Mouse (Mus musculus) ES-E14 (cell line): ENCODE results near the gene Trim68. TPM values are rescaled to one million over a fixed set of nuclear protein-coding genes. Genes with fewer than 3 reads are reported as not detected.
A peak's percentile ranks its signal among the peaks of the same experiment; 100 is the strongest.

Source experiments
- DNase-seq: peaks from one replicate; pipeline ENCODE4 v3.0.0-alpha.2; 2013; ENCODE audit warnings: low read depth, low spot score
- H3K27ac ChIP-seq: 2 replicates; pipeline ENCODE4 v1.5.1; 2012; ENCODE audit warnings: low read depth, mild to moderate bottlenecking, low read length, moderate library complexity, mixed read lengths; ENCODE audit not compliant: poor library complexity, insufficient read depth, severe bottlenecking
- H3K36me3 ChIP-seq: 2 replicates; pipeline ENCODE4 v1.6.1; 2012; ENCODE audit warnings: mild to moderate bottlenecking, low read length, moderate library complexity, mixed read lengths; ENCODE audit not compliant: control insufficient read depth, poor library complexity, insufficient read depth, severe bottlenecking
- H3K4me1 ChIP-seq, 2 experiments: fragments of 150-350 bp in 1 of 2; sonication (generic) in 1 of 2; 2 replicates each; pipeline ENCODE4 v1.6.1; 2012; ENCODE audit warnings: low read length in 2 of 2, mild to moderate bottlenecking in 1 of 2, mixed read lengths in 1 of 2; ENCODE audit not compliant: control insufficient read depth in 2 of 2, insufficient read depth in 2 of 2, poor library complexity in 1 of 2
- H3K4me3 ChIP-seq, 2 experiments: fragments of 150-350 bp in 1 of 2; sonication (generic) in 1 of 2; 2 replicates each; pipeline ENCODE4 v1.5.1; 2012; ENCODE audit warnings: low read length in 2 of 2, low read depth in 1 of 2, mild to moderate bottlenecking in 1 of 2, mixed read lengths in 1 of 2; ENCODE audit not compliant: insufficient read depth in 1 of 2, poor library complexity in 1 of 2, severe bottlenecking in 1 of 2
- H3K9ac ChIP-seq: 2 replicates; pipeline ENCODE4 v1.6.1; 2012; ENCODE audit warnings: low read depth, mild to moderate bottlenecking, low read length, mixed read lengths; ENCODE audit not compliant: poor library complexity, insufficient read depth, severe bottlenecking
- H3K9me3 ChIP-seq: fragments of 150-350 bp; sonication (generic); 2 replicates; pipeline ENCODE4 v1.6.1; 2012; ENCODE audit warnings: low read depth, mild to moderate bottlenecking, low read length; ENCODE audit not compliant: control insufficient read depth, insufficient read depth
- CHD2 ChIP-seq: IDR thresholded peaks from 2 replicates; pipeline ENCODE4 v1.6.1; 2014; ENCODE audit warnings: mild to moderate bottlenecking, low read depth, low read length, inconsistent platforms
- HCFC1 ChIP-seq: IDR thresholded peaks from 2 replicates; pipeline ENCODE4 v1.6.1; 2012; ENCODE audit warnings: low read length, inconsistent platforms, borderline replicate concordance; ENCODE audit not compliant: insufficient read depth
- MAFK ChIP-seq: IDR thresholded peaks from 2 replicates; pipeline ENCODE4 v1.6.1; 2014; ENCODE audit warnings: mild to moderate bottlenecking, low read depth, low read length, inconsistent platforms; ENCODE audit not compliant: insufficient read depth
- ZC3H11A ChIP-seq: IDR thresholded peaks from 2 replicates; pipeline ENCODE4 v1.6.1; 2012; ENCODE audit warnings: low read depth, mild to moderate bottlenecking, inconsistent platforms, low read length, borderline replicate concordance
- ZNF384 ChIP-seq: IDR thresholded peaks from 2 replicates; pipeline ENCODE4 v1.6.1; 2012; ENCODE audit warnings: low read depth, low read length, inconsistent platforms
- in situ Hi-C, 2 experiments: fragments of 600-800 bp; cut with MboI; formaldehyde crosslinking; loops; one replicate each; pipeline ENCODE4 v1.15.1; 2025; ENCODE audit warnings: low sequenced_read_pairs in 2 of 2, inconsistent platforms in 1 of 2; ENCODE audit not compliant: unreplicated experiment in 2 of 2
- total RNA-seq: library from RNA; depleted of rRNA; stranded (reverse); fragments of 300-350 nt; gene quantifications from 2 replicates; pipeline ENCODE4 v1.2.3, GENCODE M21; 2012; rRNA removed

Gene Trim68
- 3.1 and 3.9 TPM in 2 replicates for total RNA-seq

DNA sequence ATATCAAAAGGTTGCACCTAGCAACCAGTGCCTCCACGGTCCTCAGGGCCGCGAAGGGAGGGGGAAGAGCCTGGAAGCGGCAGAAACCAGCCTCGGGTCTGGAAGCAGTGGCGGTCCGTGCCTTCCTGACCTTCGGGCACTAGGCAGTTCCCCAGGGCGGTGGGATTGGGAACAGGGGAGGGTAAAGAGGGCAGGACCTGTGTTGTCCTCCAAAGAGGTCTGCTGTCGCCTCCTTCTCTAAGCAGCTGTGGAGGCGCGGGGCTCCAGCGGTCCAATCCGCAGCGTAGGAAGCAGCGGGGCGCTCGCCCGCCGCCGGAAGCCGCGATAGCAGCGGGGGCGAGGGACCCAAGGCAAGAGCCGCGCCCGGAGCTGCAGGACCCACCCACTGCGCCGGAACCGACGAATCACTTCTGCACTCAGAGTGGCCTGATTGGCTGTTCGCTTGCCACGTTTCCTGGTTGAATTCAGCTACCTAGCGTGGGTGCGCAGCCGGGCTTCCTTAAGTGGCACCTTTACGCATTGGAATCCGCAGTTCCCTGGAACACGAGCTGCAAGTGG is at the start of gene Trim68:
TSS of gene Trim68 (minus strand) at position 384 of the 558 bp plus-strand sequence.
- in situ Hi-C loops: no loop called here
- no peak for TF ChIP-seq MAFK
- 0 out of 2 replicates have a peak, but pooled peaks have one; percentile 27 for TF ChIP-seq CHD2
- TF ChIP-seq HCFC1: 0 out of 2 replicates have a peak, but pooled peaks have one; percentile 19
- Histone ChIP-seq H3K9ac (peak within 1 kb of the TSS; percentile 74), H3K9me3 (no peaks in the 10 kb centered on the region), H3K27ac (no peak within 1 kb of the TSS), H3K36me3 (no peaks in the 10 kb centered on the region), H3K4me1 (no peaks in the 10 kb centered on the region; a peak in 1 of 4 replicates), H3K4me3 (peak within 1 kb of the TSS; percentile 71 to 80)
- DNase-seq: peak; percentile 75

DNA sequence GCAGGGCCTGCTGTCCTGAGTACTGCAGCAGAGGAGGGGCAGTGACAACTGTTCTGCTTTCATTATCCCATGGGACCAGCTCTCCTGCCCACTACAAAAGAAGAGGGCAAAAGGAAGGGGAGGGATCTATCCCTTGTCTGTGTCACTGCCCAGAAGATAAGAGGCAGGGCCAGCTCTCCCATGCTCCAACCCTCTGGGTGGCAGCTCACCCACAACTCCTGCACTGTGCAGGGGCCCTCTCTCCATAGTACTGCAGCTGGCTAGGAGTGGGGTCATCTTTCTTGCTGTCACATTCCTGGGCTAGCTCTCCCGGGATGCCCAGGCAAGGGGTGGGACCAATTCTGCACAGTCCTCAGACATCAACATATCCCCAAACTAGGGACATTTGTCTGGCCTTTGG is 46.7 kb upstream of the Trim68 start:
- Histone ChIP-seq H3K4me1 (no peaks in the 10 kb centered on the region), H3K9me3 (no peaks in the 10 kb centered on the region), H3K27ac (no peak overlapping the region), H3K4me3 (no peak overlapping the region), H3K36me3 (no peaks in the 10 kb centered on the region), H3K9ac (no peak overlapping the region)
- DNase-seq: no peak
- in situ Hi-C loops: no loop called here
- TF ChIP-seq CHD2: no peak
- no peak for TF ChIP-seq MAFK
- TF ChIP-seq HCFC1: no peak
- no peak for TF ChIP-seq ZNF384
- TF ChIP-seq ZC3H11A: no peak

DNA sequence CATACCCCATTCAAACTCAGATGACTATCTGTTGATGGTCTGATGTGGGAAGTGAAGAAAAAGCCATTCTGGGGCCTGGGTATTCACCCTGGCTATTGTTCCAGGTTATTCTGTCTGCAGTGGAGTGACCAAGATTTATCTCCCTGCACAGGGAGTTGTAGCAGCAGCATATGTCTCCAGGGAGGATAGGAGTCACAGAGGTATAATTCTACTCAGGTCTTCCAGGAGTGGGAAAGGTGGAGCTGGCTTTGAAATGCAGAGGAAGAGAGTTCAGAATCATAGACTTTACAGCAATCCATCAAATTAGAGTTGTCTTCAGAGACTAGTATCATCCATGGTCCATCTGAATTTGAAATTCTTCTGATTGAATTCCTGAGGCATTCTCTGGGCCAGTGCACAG is 40.3 kb upstream of the Trim68 start, which contains the start of gene Olfr559:
TSS of gene Olfr559 (minus strand) at position 101 of the 400 bp plus-strand sequence.
- TF ChIP-seq MAFK: no peak
- TF ChIP-seq HCFC1: no peak
- TF ChIP-seq ZNF384: no peak
- no peak for TF ChIP-seq ZC3H11A
- TF ChIP-seq CHD2: no peak
- no peaks in the 10 kb centered on the region for H3K36me3 ChIP-seq
- in situ Hi-C loops: no loop called here
- no peak within 1 kb of the TSS for H3K27ac ChIP-seq
- no peak within 1 kb of the TSS for H3K4me3 ChIP-seq
- H3K9ac ChIP-seq: no peak within 1 kb of the TSS
- no peaks in the 10 kb centered on the region for H3K9me3 ChIP-seq
- no peaks in the 10 kb centered on the region for H3K4me1 ChIP-seq
- DNase-seq: no peak

DNA sequence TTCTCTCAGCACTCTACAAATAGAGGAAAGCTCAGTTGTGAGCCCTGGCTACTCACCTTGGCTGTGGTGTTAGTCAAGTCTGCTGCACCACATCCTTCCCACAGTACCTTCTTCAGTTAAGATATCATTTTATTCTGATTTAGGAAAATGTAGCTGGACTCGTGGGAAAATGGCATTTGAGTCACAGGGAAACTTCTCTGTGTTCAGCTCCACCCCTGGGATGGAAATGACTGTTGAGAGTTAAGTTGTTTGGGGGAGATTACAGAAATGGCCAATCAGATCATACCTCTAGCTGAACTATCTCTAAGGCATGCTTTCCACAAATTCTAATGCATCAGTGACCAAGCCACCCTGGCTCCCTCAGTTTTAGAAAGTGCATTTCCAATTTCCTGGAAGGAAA is 31.8 kb upstream of the Trim68 start, which contains the start of gene Olfr33:
TSS of gene Olfr33 (minus strand) at position 101 of the 400 bp plus-strand sequence.
- H3K4me1 ChIP-seq: no peaks in the 10 kb centered on the region
- TF ChIP-seq HCFC1: no peak
- TF ChIP-seq ZNF384: no peak
- TF ChIP-seq MAFK: no peak
- no peak for TF ChIP-seq CHD2
- TF ChIP-seq ZC3H11A: no peak
- no peaks in the 10 kb centered on the region for H3K9me3 ChIP-seq

DNA sequence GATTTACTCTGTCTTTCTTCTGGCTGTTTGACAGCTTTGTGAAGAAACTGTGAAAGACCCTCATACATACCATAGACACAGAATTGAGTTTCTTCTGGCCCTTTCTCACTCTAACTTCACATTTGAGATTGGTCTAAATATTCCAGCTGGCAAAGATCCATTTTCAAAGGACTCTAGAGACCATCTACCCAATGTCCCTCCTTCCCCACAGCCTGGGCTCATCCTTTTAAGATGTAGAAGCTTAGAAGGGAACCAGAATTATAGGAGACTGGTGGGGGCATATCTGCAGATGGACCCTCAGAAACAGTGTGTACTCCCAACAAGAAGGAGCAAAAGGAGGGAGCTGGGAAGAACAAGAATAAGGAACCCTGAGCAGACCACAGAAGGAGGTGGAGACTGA is 14.8 kb upstream of the Trim68 start, which contains the start of gene Olfr558:
TSS of gene Olfr558 (plus strand) at position 301 of the 400 bp plus-strand sequence.
- Histone ChIP-seq H3K27ac (no peak within 1 kb of the TSS), H3K4me3 (no peak within 1 kb of the TSS), H3K9ac (no peak within 1 kb of the TSS), H3K9me3 (no peaks in the 10 kb centered on the region), H3K36me3 (no peaks in the 10 kb centered on the region), H3K4me1 (no peaks in the 10 kb centered on the region)
- TF ChIP-seq ZC3H11A (no peak), MAFK (no peak), ZNF384 (no peak), CHD2 (no peak), HCFC1 (no peak)
- no peak for DNase-seq
- in situ Hi-C loops: no loop called here

More for the DNA sequence above, 31.8 kb upstream of the Trim68 start, which contains the start of gene Olfr33:
- H3K36me3 ChIP-seq: no peaks in the 10 kb centered on the region
- no peak within 1 kb of the TSS for H3K9ac ChIP-seq
- no peak within 1 kb of the TSS for H3K4me3 ChIP-seq
- no peak for DNase-seq
- in situ Hi-C loops: no loop called here
- H3K27ac ChIP-seq: no peak within 1 kb of the TSS
